Mouse (Mus musculus) embryo, embryonic 11.5 days (tissue): ENCODE data around the gene Zfp260.
A peak's percentile ranks its signal among the peaks of the same experiment; 100 is the strongest.
"Not testable (repeated sequence)": the region's sequence is repeated elsewhere in the genome, so short reads cannot be mapped to it uniquely, and the experiment has no call there.

Experiments used
- DNase-seq: peaks from one replicate; pipeline ENCODE4 v3.0.0-alpha.2; 2012; ENCODE audit warnings: low read depth, low spot score

Zfp260 gene

GRCm38 (mm10) chr7:30094646-30095429, at the start of gene Zfp260:
Zfp260 (plus strand) TSS chr7:30094777.
- peak; percentile 91 for DNase-seq

- no peak for DNase-seq
Measured at GRCm38 (mm10) chr7:30048126-30048525, 46.5 kb upstream of the Zfp260 start.

GRCm38 (mm10) chr7:30050882-30051548, 43.6 kb upstream of the Zfp260 start, which contains the start of gene Zfp14:
Zfp14 (minus strand) TSS chr7:30051380.
- peak; percentile 76 for DNase-seq

- no peak for DNase-seq
Measured at GRCm38 (mm10) chr7:30053591-30053990, 41.0 kb upstream of the Zfp260 start.

GRCm38 (mm10) chr7:30060341-30060740, 34.2 kb upstream of the Zfp260 start:
- DNase-seq: no peak

- DNase-seq: no peak
Measured at GRCm38 (mm10) chr7:30062478-30062877, 32.1 kb upstream of the Zfp260 start.

GRCm38 (mm10) chr7:30064622-30065021, 30.0 kb upstream of the Zfp260 start:
- no peak for DNase-seq

- DNase-seq: peak; percentile 81
Measured at GRCm38 (mm10) chr7:30072146-30073028, 22.2 kb upstream of the Zfp260 start, which contains the start of gene Zfp82. Zfp82 (minus strand) TSS chr7:30072900.

GRCm38 (mm10) chr7:30086524-30086923, 8.1 kb upstream of the Zfp260 start:
- DNase-seq: no peak

GRCm38 (mm10) chr7:30089405-30089804, 5.2 kb upstream of the Zfp260 start:
- no peak for DNase-seq

- DNase-seq: peak; percentile 98
Measured at GRCm38 (mm10) chr7:30090092-30090969, 4.2 kb upstream of the Zfp260 start, which contains the start of the genes Gm26920 and Zfp566. Gm26920 (minus strand) TSS chr7:30090410. Zfp566 (minus strand) TSS chr7:30090527.

GRCm38 (mm10) chr7:30090970-30091585, 3.5 kb upstream of the Zfp260 start:
- DNase-seq: no peak

- no peak for DNase-seq
Measured at GRCm38 (mm10) chr7:30092666-30093065, 1.9 kb upstream of the Zfp260 start.

- DNase-seq: no peak
Measured at GRCm38 (mm10) chr7:30093918-30094415, 610 bp upstream of the Zfp260 start.

GRCm38 (mm10) chr7:30095551-30096125, 1.1 kb downstream of the Zfp260 start:
- no peak for DNase-seq

GRCm38 (mm10) chr7:30099297-30099696, 4.7 kb downstream of the Zfp260 start:
- DNase-seq: no peak

GRCm38 (mm10) chr7:30116076-30116475, 21.5 kb downstream of the Zfp260 start:
- DNase-seq: no peak

GRCm38 (mm10) chr7:30117935-30118334, 23.4 kb downstream of the Zfp260 start:
- not testable (repeated sequence) for DNase-seq

- peak; percentile 86 for DNase-seq
Measured at GRCm38 (mm10) chr7:30121308-30122187, 27.0 kb downstream of the Zfp260 start, which contains the start of gene Zfp382. Zfp382 (plus strand) TSS chr7:30121942.
